Mouse (Mus musculus) left cerebral cortex, adult 2 months (tissue): ENCODE results near the gene Foxn3. TPM values are rescaled to one million over a fixed set of nuclear protein-coding genes. Genes with fewer than 3 reads are reported as not detected.

Experiments
- DNase-seq, 2 experiments: peaks; one replicate each; pipeline ENCODE4 v3.0.0; 2021 to 2022; ENCODE audit warnings: low spot score in 2 of 2, mixed read lengths in 1 of 2; ENCODE audit errors: extremely low spot score in 1 of 2
- H3K27ac ChIP-seq: fragments of 200-600 bp; 2 replicates; pipeline ENCODE4 v1.8.1; 2022
- H3K4me3 ChIP-seq: fragments of 200-600 bp; 2 replicates; pipeline ENCODE4 v1.8.1; 2022
- CTCF ChIP-seq: fragments of 200-600 bp; IDR thresholded peaks from 2 replicates; pipeline ENCODE4 v1.8.1; 2022; ENCODE audit warnings: antibody characterized with exemption, mild to moderate bottlenecking, moderate library complexity
- intact Hi-C: fragments of 180-260 bp; cut with DNase I; formaldehyde crosslinking; loops from one replicate; pipeline ENCODE4 v1.15.1; 2025
- total RNA-seq, 2 experiments: library from RNA; stranded (reverse); gene quantifications; 2 replicates each; pipeline ENCODE4 v1.2.3; 2021

Gene Foxn3
- total RNA-seq, 2 experiments from 2014 or later, result 52.4 to 57.4 TPM

DNA sequence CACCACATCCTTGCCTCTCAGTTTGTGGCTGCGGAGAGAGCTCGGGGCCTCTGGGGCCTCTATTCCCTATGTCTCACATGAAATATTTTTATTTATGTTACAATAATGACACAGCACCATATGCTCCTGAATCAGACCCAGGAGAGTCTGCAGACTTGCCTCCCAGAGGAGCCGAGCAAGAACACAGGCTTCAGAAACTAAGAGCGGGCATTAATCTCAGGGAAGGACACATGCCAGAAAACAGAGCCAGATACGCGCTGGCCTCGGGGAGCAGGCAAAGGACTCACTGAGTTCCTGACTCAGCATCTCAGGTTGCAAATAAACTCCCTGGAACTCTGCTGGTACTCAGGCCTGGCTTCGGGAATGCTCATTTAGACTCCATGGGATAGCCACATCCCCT, 403.3 kb downstream of the Foxn3 start:
- Histone ChIP-seq H3K4me3 (no peak overlapping the region), H3K27ac (no peak overlapping the region)
- no peak for TF ChIP-seq CTCF
- intact Hi-C loops, result no loop called here
- DNase-seq, result no peak

DNA sequence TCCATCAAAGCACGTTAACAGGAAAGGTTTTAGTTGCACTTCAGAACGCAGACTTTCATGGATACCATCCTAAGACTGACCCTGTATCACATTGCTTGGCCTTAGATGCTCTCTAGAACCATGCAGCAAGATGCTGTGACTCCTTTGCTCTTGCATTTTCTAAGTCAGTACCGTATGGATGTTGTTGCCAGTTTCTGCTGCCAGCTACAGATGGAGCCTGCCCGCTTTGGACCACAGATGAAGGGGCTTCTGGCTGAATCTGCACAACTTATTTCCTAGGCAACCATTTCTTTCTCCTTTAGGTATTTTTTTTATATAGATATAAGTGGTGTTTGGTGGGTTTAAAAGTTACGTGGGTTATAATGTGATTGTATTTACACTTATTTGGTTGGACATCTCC, 407.5 kb downstream of the Foxn3 start:
- Histone ChIP-seq H3K4me3 (no peak overlapping the region), H3K27ac (no peak overlapping the region)
- intact Hi-C loops, result no loop called here
- TF ChIP-seq CTCF, result no peak
- DNase-seq, result no peak

DNA sequence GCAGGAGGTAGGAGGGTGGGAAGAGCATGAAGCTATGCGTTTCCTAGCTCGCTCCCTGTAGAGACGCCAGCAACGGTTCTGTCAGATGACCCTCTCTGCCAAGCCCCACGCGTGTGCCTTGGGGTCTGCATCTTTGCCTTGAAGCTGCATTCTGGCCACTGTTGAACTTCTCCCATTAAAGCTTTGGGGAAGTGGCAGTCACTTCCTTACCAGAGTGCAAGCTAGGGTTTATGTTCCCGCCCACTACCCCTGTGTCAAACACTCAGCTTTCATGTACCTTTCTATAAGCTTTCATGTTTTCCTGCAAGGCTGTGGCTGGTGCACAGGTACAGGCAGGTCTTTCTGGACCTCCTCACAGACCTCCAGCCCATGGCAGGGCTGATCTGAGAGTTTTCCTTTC, 409.2 kb downstream of the Foxn3 start:
- no peak overlapping the region for H3K27ac ChIP-seq
- TF ChIP-seq CTCF, result no peak
- H3K4me3 ChIP-seq, result no peak overlapping the region
- DNase-seq, result no peak
- intact Hi-C loops, result loop anchor here (5.0 kb wide), 1 partner anchor 57 kb away; no protein-coding TSS in a partner anchor

DNA sequence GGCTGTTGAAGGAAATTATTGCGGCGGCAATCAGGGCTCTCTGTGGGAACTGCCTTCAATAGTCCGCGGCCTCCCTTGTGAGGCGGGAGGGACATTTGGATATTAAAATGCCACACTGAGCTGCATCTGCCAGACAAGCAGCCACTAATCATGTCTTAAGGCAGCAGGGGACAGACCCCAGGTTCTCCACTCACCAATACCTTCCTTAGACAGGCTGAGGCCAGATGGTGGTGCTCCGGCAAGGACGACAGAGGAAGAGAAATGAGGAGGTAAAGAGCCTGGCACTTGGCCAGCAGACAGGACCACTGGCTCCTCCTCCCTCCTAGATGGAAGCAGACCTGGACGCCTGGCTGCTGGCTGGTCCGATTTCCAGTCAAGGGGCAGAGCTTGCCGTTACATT, 409.7 kb downstream of the Foxn3 start:
- no peak overlapping the region for H3K27ac ChIP-seq
- no peak for TF ChIP-seq CTCF
- H3K4me3 ChIP-seq, result no peak overlapping the region
- intact Hi-C loops, result loop anchor here (5.0 kb wide), 1 partner anchor 56 kb away; no protein-coding TSS in a partner anchor
- DNase-seq, result no peak

DNA sequence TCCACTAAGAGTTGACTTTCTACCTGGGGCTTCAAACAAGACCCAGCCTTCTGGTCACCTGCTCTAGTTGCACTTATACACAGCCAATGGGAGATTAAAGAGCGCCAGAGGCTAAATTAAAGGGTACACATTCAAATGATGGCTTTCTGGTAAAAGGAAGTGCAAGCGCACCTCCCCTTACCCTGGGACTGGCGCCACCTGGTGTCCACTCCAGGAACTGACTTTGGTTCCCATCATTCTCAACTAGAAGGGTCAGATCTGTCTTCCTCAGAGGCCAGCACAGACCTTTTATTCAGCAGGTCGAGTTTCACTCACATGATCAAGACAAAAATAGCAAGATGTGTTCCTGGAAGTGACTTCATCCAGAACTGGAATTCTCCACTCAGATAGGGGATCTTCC, 413.3 kb downstream of the Foxn3 start:
- no peak overlapping the region for H3K27ac ChIP-seq
- peak; percentile 80 for TF ChIP-seq CTCF
- DNase-seq, result peak in 1 of 2 experiments; percentile 48
- no peak overlapping the region for H3K4me3 ChIP-seq
- intact Hi-C loops, result loop anchor here (5.0 kb wide), 1 partner anchor 53 kb away; no protein-coding TSS in a partner anchor

DNA sequence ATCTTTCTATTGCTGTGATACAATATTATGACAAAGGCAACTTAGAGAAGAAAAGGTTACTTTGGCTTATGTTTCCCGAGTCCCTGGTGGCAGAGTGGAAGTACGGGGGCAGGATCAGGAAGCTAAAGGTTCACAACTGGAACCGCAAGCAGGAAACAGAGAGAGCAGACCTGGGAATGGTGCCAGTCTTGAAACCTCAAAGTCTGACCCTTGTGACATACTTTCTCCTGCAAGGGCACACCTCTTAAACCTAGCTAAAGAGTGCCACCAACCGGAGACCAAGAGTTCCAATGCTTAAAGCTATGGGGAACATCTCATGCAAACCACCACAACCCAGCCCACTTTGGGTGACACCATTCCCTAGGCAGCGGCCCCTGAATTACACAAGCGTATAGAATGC, 414.2 kb downstream of the Foxn3 start:
- no peak overlapping the region for H3K27ac ChIP-seq
- no peak for TF ChIP-seq CTCF
- intact Hi-C loops, result no loop called here
- no peak for DNase-seq
- H3K4me3 ChIP-seq, result no peak overlapping the region
